Mouse (Mus musculus): ENCODE measurements around the gene Rragc.
"Not testable (repeated sequence)": the region's sequence is repeated elsewhere in the genome, so short reads cannot be mapped to it uniquely, and the experiment has no call there.

Gene Rragc

DNA sequence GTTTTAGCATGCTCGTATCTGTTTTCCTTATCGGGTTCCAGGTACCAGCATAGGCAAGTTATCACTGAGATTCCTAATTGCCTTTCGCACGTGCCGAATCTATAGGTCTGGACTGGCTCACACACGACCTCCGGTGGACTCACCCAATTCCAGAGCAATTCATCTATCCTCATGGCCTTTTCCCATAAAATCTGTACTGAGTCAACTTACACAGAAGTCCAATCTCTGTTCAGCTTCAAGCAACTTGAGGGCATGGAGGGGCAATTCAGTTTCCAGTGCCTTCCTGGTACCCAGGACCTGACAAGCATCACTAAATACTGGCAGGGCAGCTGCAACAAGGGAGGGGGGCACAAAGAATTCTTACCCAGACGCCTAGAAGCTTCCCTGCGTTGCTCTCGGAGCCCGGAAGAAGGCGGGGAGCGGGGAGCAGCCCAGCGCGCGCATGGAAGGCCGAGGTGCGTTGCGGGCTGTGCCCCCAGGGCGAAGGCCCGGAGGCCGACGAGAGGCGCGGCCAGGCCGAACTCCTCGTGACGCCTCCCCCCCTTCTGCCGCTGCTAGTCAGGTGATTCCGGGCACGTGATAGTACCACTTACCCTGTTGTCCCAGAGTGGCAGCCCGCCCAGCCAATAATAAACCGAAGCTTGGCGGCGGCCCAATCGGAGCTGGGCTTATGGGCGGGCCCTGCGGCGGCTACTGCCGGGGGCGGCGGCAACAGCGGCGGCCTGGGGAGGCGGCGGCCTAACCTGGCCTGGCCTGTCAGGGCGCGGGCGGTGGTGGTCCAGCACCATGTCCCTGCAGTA, at the start of gene Rragc:
Gene Rragc, plus strand, starts transcription at position 699 of the 800 bp plus-strand sequence.
- peak; percentile 96 for DNase-seq (ENCODE audit: low read depth, low spot score)

DNA sequence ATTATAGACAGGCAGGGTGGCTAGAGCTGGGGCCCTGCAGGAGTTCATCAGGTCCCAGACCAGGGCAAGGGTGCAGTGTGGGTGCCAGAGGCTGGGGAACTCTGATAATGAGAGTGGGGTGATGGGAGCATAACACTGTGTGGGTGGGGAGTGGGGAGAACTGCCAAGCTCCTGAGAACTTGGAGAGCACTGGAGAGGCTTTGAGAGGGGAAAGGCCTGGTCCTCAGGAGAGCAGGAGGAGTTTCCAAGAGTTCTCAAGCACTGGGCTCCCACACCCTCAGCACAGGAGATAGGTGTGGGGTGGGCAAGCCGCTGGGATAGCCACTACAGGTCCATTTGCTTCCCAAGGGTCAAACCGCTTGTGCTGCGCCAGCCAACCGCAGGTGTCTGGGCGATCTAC, 23.5 kb upstream of the Rragc start:
- no peak for DNase-seq (ENCODE audit: low read depth, low spot score)

DNA sequence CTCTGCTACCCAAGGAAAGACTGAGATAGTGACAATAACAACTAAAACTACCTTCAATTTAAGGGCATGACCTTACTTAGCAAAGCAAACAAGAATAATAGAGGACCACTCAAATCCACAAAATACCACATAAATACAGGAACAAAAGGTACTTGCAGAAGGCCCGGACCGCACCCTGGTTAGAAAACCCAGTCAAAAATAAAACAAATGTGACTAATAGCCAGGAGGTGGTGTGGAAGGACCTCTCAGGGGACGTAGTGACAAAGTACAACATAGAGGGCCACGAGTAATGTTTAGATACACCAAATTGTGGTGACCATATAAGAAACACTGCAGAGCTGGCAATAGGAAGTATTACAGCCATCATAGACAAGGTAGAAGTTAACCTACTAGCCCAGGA, 23.0 kb upstream of the Rragc start:
- DNase-seq (ENCODE audit: low read depth, low spot score): no peak

DNA sequence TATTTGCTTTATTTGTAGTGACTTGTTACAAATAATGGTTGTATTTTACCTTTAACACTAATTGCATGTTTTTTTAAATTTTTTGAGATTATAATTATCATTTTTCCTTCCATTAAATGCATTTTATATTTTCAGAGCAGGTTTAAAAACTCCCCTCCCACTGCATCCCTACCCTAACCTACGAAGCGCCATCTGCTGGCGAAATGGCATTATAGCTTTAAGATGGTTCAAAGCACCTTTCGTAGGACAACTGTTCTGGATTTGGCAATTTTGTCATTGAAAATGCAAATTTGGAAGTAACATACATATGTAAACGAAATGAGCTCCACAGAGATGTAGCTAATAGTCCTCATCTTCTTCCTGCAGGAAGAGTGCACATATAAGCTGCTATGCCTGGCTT, 18.6 kb upstream of the Rragc start:
- peak; percentile 47 for DNase-seq (ENCODE audit: low read depth, low spot score)

DNA sequence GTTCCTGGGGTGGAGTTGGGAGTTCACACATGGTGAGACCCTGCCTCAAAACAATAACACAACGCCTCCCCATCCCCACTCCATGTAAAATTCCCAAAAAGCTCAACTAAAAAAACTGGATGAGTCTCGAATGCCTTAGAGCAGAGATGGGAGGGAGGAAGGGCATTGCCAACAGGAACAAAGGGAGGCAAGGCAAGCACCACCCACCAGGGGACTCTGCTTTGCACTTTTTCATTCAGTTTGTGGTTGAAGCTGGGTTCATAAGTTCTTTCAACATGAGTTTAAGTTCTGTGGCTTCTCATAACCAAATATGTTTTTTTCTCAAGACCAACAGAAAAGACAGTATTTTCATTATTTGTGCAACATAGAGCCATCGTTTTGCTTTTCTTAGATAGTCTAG, 13.8 kb upstream of the Rragc start:
- DNase-seq (ENCODE audit: low read depth, low spot score): no peak

DNA sequence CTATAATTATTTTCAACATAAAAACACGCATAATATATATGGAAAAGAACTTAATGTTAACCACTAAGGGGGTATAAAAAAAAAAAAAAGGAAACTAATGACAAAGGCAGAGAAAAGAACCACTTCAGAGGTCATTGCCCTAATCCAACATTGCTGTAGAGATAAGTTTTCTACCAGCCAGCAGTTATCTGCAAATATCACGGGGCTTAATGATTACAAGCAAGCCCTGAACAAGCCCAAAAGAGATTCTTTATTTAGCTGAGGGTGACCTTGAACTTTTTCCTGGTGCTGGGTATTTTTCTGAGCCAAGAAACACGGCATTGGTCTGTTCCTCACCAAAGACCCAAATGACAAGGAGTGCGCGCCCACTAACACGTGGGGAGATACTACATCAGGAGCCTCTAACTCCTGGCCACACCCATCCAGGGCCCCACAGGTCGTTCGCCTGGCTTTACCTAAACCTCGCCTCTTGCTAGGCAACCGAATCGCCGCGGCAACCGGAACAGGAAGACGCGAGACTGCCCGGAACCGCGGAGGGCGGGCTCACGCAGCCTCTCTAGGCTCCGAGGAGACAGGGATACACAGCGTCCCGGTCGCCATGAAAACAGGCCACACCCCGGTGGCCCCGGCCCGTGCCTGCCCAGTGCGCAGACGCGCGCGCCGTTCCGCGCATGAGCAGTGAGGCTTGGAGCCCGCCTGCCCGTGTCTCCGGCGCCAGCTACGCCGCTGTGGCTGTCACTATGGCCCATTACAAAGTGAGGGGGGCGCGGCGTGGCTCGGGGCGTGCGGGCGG, 12.7 kb upstream of the Rragc start, which contains the start of gene Mycbp:
Gene Mycbp, plus strand, starts transcription at position 500 of the 793 bp plus-strand sequence.
- DNase-seq (ENCODE audit: low read depth, low spot score): peak; percentile 99

DNA sequence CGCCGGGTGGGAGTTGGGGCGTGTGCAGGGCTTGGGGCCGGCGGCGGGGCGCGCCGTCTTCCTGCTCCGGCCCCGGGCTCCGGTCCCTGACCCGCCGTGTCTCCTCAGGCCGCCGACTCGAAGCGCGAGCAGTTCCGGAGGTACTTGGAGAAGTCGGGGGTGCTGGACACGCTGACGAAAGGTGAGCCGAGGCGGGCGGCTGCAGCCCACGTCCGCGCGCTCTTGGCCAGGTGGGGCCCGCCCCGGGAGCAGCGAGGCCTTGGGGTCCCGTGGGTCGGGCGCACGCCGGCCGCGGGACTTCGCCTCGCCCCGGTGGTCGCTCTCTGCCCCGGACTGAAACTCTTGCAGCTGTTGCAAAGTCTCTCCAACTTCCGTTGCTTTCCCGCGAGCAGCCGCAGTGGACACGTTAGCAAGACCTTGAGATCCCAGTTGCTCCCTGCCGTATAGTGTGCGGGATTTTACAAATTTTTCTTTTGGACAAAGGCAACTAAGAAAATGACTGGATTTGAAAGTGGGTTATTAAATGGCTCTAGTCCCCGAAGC, 12.0 kb upstream of the Rragc start:
- DNase-seq (ENCODE audit: low read depth, low spot score): peak; percentile 41

DNA sequence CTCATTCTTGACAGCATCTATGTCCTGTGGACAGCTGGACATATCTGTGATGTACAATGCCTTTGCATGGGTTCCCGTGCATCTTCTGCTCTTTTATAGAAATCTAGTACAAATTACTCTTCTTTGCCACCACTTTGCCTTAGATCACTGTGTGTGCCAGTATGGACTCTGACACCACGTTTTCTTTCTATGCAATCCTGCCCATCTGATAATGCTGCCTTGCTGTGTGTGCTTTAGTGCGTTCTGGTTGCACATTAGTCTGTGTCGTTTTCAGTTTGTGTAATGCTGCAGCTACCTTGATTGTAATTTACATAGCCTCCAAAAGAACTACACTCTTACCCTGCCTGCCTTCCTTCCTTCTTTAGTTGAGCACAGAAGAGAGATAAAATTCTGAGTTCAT, 5.7 kb upstream of the Rragc start:
- no peak for DNase-seq (ENCODE audit: low read depth, low spot score)

DNA sequence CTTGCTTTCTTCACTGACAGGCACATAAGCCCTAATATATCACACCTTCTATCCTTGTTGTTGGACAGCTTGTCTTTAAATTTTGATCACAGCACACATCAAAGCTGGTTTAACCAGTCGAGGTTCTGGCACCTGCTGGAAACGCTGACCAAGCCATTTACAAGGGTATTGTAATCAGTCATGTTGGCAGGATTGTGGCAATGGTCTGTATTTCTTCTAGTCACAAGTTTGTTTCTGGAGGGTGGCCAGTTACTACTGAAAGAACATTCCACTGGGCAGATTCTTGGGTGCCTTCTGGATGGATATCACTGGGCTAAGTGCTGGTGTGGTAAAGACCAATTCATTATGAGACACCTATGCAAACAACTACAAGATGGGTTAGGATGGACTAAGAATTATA, 4.8 kb upstream of the Rragc start:
- DNase-seq (ENCODE audit: low read depth, low spot score): no peak

DNA sequence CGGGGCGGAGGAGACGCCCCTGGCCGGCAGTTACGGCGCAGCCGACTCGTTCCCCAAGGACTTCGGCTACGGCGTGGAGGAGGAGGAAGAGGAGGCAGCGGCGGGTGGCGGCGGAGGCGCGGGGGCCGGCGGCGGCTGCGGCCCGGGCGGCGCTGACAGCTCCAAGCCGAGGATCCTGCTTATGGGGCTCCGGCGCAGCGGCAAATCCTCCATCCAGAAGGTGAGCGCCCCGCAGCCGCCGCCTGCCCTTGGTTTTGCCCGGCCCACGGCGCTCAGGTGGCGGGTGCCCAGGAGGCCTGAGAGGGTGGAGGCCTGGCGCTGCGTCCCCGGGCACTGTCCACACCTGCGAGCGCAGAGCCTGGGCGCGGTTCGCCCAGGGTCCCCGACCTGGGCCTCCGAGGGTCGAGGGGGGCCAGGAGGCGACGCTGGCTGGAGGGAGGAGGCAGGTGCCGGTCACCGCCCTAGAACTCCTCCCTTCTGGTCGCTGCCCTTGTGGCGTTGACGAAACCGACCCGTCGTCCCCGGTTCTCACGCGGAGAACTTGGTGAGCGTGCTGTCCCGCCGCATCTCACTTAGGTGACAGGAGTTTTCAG, 398 bp downstream of the Rragc start, which contains the start of gene 4930535I16Rik:
Gene 4930535I16Rik, minus strand, starts transcription at position 475 of the 593 bp plus-strand sequence.
- DNase-seq (ENCODE audit: low read depth, low spot score): peak; percentile 33

DNA sequence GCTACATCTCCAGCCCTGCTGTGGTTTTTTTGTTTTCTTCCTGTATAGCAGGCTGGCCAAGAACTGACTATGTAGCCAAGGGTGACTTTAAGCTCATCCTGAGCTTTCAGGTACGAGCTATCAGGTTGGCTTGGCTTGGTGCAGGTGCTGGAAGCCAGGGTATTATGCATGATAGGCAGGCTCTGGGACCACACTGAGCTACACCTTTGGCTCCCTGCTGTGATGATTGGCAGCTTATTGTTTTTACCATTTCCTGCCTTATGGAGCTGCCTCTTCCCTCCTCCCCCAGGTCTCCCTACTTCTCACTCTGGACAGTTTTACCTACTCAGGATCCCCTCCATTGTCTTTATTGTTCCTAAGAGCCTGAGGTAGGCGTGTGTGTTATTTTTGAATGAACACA, 1.6 kb downstream of the Rragc start:
- peak; percentile 80 for DNase-seq (ENCODE audit: low read depth, low spot score)

DNA sequence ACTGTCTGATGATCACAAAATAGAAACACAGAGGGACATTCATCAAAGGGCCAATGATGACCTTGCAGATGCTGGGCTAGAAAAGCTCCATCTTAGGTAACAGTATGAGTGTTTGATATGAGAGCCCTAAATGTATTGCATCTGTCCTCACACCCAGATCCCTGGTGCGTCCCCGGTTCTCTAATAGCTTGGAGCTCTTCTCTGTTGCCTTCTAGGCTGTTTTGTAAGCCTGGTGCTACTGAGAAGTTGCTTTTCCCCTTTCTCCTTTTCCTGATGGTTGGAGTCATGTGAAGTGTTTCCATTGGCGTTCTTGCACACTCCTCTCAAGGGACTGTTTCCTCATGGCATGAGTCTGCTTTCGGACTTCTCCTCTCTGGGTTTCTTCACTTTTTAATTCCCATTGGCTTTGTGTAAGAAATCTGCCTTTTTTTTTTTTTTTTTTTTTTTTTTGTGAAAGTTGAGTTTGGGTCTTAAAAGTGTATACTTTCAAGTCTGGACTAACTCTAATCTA, 3.9 kb downstream of the Rragc start:
- DNase-seq (ENCODE audit: low read depth, low spot score): no peak

DNA sequence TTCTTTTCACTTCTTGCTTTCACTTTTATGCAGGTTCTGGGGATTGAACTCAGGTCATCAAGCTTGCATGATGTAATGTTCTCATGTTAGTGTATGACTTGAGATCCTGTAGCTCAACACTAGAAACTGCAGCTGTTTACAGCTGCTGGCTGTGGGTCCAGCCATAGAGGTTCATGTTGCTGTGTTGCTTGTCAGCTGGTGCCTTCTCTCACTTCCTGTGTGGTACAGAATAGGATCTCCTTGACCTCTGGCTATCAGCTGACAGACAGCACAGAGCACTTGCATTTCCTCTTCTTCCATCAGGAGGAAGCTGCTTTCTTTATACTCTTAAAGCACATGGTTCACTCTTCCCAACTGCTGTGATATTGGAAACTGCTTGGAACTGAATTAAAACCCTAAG, 10.7 kb downstream of the Rragc start:
- DNase-seq (ENCODE audit: low read depth, low spot score): no peak

DNA sequence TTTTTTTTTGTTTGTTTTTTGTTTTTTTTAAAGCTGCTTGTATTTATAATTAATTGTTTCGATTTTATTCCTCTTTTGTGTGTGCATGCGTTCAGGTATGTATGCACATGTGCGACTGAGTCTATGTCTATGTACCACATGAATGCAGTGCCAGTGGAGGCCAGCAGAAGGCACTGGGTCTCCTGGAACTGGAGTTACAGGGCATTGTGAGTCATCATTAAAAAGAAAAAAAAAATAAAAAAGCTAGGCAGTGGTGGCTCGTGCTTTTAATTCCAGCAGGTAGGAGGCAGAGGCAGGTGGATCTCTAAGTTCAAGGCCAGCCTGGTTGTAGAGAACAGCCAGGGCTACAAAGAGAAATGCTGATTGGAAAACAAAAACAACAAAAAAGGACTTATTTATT, 12.7 kb downstream of the Rragc start:
- no peak for DNase-seq (ENCODE audit: low read depth, low spot score)

DNA sequence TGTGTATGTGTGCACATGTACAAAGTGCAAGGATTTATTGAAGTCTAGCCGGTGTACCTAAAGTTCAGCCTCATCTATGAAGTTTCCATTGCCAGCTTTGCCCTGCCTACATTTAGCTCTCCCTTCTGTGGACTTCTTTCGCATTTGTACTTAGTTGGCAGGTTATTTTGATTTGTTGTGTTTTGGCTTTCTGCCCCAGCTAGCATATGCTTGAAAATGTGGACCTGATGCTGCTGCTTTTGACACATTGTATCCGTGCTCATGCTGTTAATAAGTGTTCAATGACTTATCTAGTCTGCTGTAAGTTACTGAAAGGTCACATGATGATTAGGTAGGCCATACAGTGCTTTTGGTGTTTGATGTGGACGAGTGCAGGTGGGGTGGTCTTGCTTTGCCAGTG, 17.1 kb downstream of the Rragc start:
- DNase-seq (ENCODE audit: low read depth, low spot score): no peak

DNA sequence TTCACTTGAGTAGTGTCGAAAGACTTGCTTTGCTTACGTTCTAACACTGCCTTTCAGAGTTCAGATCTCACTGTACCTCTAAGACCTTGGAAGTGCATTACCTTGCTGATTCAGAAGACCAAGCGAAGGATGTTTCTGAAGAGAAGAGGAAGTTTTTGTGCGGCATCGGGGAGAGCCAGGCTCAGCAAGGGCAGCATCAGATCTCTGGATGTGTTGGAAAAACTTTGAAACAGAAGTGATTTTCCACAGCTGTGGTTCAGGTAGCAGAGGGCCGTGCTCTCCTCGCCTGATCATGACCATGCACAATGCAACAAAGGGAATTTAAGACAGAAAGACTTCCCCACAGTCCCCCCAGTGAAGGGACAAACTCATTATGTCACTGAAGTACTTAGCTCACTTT, 18.8 kb downstream of the Rragc start:
- no peak for DNase-seq (ENCODE audit: low read depth, low spot score)

DNA sequence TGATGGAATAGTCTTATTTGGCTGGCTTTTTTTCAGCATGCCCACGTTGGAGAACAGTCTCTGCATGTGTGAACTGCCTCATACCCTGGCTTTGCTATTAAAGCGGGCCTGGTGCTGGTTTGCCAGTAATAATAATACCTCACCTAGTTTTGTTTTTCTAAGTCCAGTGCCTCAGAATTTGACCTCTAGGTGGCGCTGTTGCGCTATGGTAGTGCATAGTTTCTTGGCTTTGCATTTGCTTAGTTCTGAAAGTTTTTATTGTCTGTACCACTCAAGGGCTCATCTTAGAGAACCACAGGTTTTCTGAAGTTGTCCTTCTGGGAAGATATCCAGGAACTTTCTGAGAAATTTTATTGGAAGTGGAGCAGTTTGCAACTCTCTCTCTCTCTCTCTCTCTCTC, 22.6 kb downstream of the Rragc start:
- peak; percentile 74 for DNase-seq (ENCODE audit: low read depth, low spot score)

DNA sequence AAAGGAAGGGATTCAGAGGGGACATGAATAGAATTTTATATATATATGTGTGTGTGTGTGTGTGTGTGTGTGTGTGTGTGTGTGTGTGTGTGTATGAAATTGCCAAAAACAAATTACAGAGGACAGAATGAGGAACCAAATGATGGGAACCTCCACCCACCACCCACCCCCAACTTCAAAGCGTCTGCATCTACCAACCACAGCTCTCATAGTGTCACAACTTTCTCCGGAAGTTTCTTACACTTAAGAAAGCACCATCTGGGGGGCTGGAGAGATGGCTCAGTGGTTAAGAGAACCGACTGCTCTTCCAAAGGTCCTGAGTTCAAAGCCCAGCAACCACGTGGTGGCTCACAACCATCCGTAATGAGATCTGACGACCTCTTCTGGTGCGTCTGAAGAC, 23.6 kb downstream of the Rragc start:
- DNase-seq (ENCODE audit: low read depth, low spot score): not testable (repeated sequence)

DNA sequence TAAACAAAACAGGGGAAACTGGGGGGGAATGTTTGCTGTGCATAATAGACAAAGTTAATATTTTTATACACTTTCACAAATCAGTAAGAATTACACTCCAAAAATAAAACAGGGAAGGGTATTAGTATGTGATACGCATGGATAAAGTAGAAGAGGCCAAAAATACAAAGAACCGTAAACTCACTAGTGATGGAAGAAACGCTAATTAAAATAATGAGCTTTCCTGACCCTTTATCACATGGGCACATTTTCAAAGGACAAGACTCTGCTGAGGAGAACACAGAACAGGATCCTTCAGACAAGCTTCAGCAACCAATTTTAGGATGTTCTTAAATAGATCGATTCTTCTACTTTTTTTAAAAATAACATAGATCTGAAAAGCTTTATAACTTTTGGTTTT, 29.5 kb downstream of the Rragc start:
- no peak for DNase-seq (ENCODE audit: low read depth, low spot score)

DNA sequence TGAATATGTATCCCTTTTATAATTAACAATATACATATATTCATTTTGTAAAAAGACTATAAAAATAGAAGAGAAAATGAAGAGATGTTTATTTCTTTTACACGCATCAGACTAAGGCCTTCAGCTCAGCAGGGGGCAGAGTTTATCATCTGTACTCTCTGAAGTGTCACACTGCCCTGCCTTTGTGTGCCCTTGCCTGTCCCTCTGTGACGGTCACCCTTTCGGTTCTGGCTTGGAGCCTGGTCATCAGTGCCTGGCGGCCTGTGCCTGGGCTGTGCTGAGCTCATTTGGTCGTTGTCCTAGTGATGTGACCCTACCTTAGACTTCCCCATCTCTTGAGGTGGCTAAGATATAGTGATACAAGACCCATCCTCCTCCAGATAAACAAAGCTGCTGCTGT, 29.9 kb downstream of the Rragc start:
- DNase-seq (ENCODE audit: low read depth, low spot score): no peak

DNA sequence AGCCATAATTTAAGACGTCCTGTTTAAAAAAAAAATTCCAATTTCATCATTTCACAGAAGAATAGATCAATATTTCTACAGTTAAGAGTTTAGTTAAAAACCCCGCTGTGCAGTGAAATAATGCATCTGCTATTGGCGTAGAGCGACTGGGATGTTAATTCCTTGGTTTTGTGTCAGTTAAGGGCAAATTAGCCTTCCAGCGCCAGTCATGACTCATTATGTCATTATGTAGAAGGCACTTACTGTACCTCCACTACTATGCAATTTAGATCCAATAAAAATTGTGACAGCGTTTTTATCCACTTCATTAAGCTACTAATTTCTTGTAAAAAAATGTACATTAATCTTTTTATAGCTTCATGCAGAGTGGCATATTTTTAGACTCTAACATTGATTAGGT, 31.7 kb downstream of the Rragc start:
- no peak for DNase-seq (ENCODE audit: low read depth, low spot score)

DNA sequence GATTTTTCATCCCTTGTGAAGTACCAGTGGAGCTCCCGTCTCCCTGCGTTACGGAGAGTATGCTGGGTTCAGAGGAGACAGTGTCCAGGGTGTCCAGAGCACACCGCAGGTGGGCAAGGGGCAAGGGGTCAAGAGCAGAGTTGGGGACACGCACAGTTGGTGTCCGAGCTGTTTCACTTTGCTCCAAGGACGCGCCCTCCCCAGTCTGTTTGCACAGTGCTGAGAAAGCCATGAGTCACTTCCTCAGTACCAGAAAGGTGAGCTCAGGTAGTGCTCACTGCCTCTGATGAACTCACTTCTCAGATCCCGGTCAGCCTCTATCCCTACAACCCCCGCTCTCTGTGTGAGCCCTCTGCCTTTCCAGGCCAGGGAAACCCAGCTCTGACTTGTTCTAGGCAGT, 32.4 kb downstream of the Rragc start:
- peak; percentile 56 for DNase-seq (ENCODE audit: low read depth, low spot score)
